Mouse (Mus musculus) midbrain, embryonic 14.5 days (tissue): ENCODE measurements around the gene Zfp622. TPM values are rescaled to one million over a fixed set of nuclear protein-coding genes. Genes with fewer than 3 reads are reported as not detected.

ENCODE experiments used
- ATAC-seq: fragments of 200-750 bp; cut with Nextera tagmentation; 2 replicates; pipeline ENCODE4 v1.8.0; 2017; ENCODE audit warnings: moderate number of reproducible peaks, moderate library complexity; ENCODE audit not compliant: low FRiP score, low TSS enrichment
- DNase-seq: peaks from one replicate; pipeline ENCODE4 v3.0.0-alpha.2; 2015
- H3K27ac ChIP-seq: fragments of 300-500 bp; sonication (generic); replicated peaks from 2 replicates; pipeline ENCODE4 v1.5.1; 2014; ENCODE audit warnings: mild to moderate bottlenecking, low read depth, low read length, moderate library complexity
- H3K27me3 ChIP-seq: fragments of 300-500 bp; sonication (generic); 2 replicates; pipeline ENCODE4 v1.6.1; 2014; ENCODE audit warnings: low read length, control low read depth, mixed read lengths; ENCODE audit not compliant: control insufficient read depth, insufficient read depth
- H3K36me3 ChIP-seq: fragments of 300-500 bp; sonication (generic); 2 replicates; pipeline ENCODE4 v1.6.1; 2014; ENCODE audit warnings: low read length, control low read depth; ENCODE audit not compliant: control insufficient read depth, insufficient read depth
- H3K4me1 ChIP-seq: fragments of 300-500 bp; sonication (generic); 2 replicates; pipeline ENCODE4 v1.6.1; 2014; ENCODE audit warnings: mild to moderate bottlenecking, antibody characterized with exemption, low read length, control low read depth; ENCODE audit not compliant: control insufficient read depth, insufficient read depth
- H3K4me2 ChIP-seq: fragments of 300-500 bp; sonication (generic); 2 replicates; pipeline ENCODE4 v1.6.1; 2014; ENCODE audit warnings: mild to moderate bottlenecking, low read length, moderate library complexity
- H3K4me3 ChIP-seq: fragments of 300-500 bp; sonication (generic); replicated peaks from 2 replicates; pipeline ENCODE4 v1.5.1; 2014; ENCODE audit warnings: low read depth, low read length
- H3K9ac ChIP-seq: fragments of 300-500 bp; sonication (generic); replicated peaks from 2 replicates; pipeline ENCODE4 v1.6.1; 2014; ENCODE audit warnings: mild to moderate bottlenecking, low read length, moderate library complexity
- H3K9me3 ChIP-seq: fragments of 300-500 bp; sonication (generic); 2 replicates; pipeline ENCODE4 v1.6.1; 2016; ENCODE audit warnings: low read length, control low read depth, mixed read lengths; ENCODE audit not compliant: control insufficient read depth
- whole genome bisulfite sequencing: fragments of 180-500 bp; shearing (Covaris S2); extraction: QIAGEN DNeasy Blood & Tissue Kit; methylation state at CpG from one replicate; pipeline ENCODE4 v1.1.7; 2014; 5-methylcytosine and 5-hydroxymethylcytosine counted together
- polyA plus RNA-seq: library from polyadenylated mRNA; unstranded; fragments of >200 nt; fragmentation: Nextera tagmentation; extraction: Ambion mirVana; gene quantifications from 2 replicates; pipeline ENCODE4 v1.2.1, GENCODE M21; 2014

Gene Zfp622
- polyA plus RNA-seq: 30.2 and 37.0 TPM in 2 replicates

- Histone ChIP-seq H3K4me1 (peaks cover 14% of the 10 kb centered on the region), H3K9ac (peak within 1 kb of the TSS; percentile 86), H3K4me2 (peak within 1 kb of the TSS; percentile 98), H3K27me3 (no peaks in the 10 kb centered on the region), H3K9me3 (no peaks in the 10 kb centered on the region), H3K4me3 (peak within 1 kb of the TSS; percentile 93), H3K36me3 (peaks cover 21% of the 10 kb centered on the region), H3K27ac (peak within 1 kb of the TSS; percentile 89)
- DNase-seq (peak; percentile 99), ATAC-seq (peak; percentile 97)
- WGBS: under 1% methylated on average over 57 of the region's 57 CpGs
These were observed at the start of gene Zfp622 for GRCm38 (mm10) chr15:25984067-25984733. TSS of gene Zfp622 (plus strand) at chr15:25984366.

GRCm38 (mm10) chr15:25934411-25934810 is 49.8 kb upstream of the Zfp622 start:
- Histone ChIP-seq H3K36me3 (no peaks in the 10 kb centered on the region), H3K4me2 (no peak overlapping the region), H3K27me3 (no peaks in the 10 kb centered on the region), H3K4me1 (no peaks in the 10 kb centered on the region), H3K9me3 (no peaks in the 10 kb centered on the region), H3K9ac (no peak overlapping the region), H3K4me3 (no peak overlapping the region), H3K27ac (no peak overlapping the region)
- no peak for ATAC-seq
- WGBS: 78% methylated on average over 7 of the region's 7 CpGs
- DNase-seq: no peak

GRCm38 (mm10) chr15:25938496-25938895 is 45.7 kb upstream of the Zfp622 start:
- Histone ChIP-seq H3K4me2 (no peak overlapping the region), H3K27ac (no peak overlapping the region), H3K27me3 (no peaks in the 10 kb centered on the region), H3K9ac (no peak overlapping the region), H3K9me3 (no peaks in the 10 kb centered on the region), H3K4me1 (no peaks in the 10 kb centered on the region), H3K4me3 (no peak overlapping the region), H3K36me3 (no peaks in the 10 kb centered on the region)
- 93% methylated on average over 7 of the region's 7 CpGs for WGBS
- DNase-seq (no peak), ATAC-seq (no peak)

GRCm38 (mm10) chr15:25940397-25941377 is 43.5 kb upstream of the Zfp622 start:
- H3K36me3 ChIP-seq: no peaks in the 10 kb centered on the region
- H3K27ac ChIP-seq: no peak overlapping the region
- H3K4me3 ChIP-seq: no peak overlapping the region
- no peak overlapping the region for H3K4me2 ChIP-seq
- H3K9ac ChIP-seq: no peak overlapping the region
- DNase-seq (no peak), ATAC-seq (no peak)
- 39% methylated on average over 24 of the region's 24 CpGs for WGBS
- H3K4me1 ChIP-seq: no peaks in the 10 kb centered on the region
- no peaks in the 10 kb centered on the region for H3K27me3 ChIP-seq
- no peaks in the 10 kb centered on the region for H3K9me3 ChIP-seq

GRCm38 (mm10) chr15:25941514-25941913 is 42.7 kb upstream of the Zfp622 start:
- 84% methylated on average over 11 of the region's 11 CpGs for WGBS
- no peak overlapping the region for H3K4me3 ChIP-seq
- no peaks in the 10 kb centered on the region for H3K36me3 ChIP-seq
- ATAC-seq (no peak), DNase-seq (no peak)
- no peaks in the 10 kb centered on the region for H3K27me3 ChIP-seq
- no peak overlapping the region for H3K4me2 ChIP-seq
- H3K9ac ChIP-seq: no peak overlapping the region
- no peaks in the 10 kb centered on the region for H3K4me1 ChIP-seq
- H3K27ac ChIP-seq: no peak overlapping the region
- H3K9me3 ChIP-seq: no peaks in the 10 kb centered on the region

- no peaks in the 10 kb centered on the region for H3K27me3 ChIP-seq
- H3K9me3 ChIP-seq: no peaks in the 10 kb centered on the region
- no peaks in the 10 kb centered on the region for H3K4me1 ChIP-seq
- ATAC-seq (no peak; the same call in 1 of the 2 replicates), DNase-seq (no peak)
- H3K4me2 ChIP-seq: no peak overlapping the region
- no peaks in the 10 kb centered on the region for H3K36me3 ChIP-seq
- no peak overlapping the region for H3K9ac ChIP-seq
- 50% methylated on average over 4 of the region's 4 CpGs for WGBS
- H3K4me3 ChIP-seq: no peak overlapping the region
- H3K27ac ChIP-seq: no peak overlapping the region
These were observed 41.8 kb upstream of the Zfp622 start for GRCm38 (mm10) chr15:25942415-25942814.

- no peak overlapping the region for H3K4me3 ChIP-seq
- H3K4me1 ChIP-seq: no peaks in the 10 kb centered on the region
- no peaks in the 10 kb centered on the region for H3K36me3 ChIP-seq
- H3K4me2 ChIP-seq: no peak overlapping the region
- no peaks in the 10 kb centered on the region for H3K27me3 ChIP-seq
- ATAC-seq (no peak), DNase-seq (no peak)
- WGBS: 92% methylated on average over 15 of the region's 15 CpGs
- H3K9me3 ChIP-seq: no peaks in the 10 kb centered on the region
- H3K9ac ChIP-seq: no peak overlapping the region
- no peak overlapping the region for H3K27ac ChIP-seq
These were observed 40.6 kb upstream of the Zfp622 start for GRCm38 (mm10) chr15:25943386-25944137.

GRCm38 (mm10) chr15:25945224-25945623 is 38.9 kb upstream of the Zfp622 start:
- no peaks in the 10 kb centered on the region for H3K27me3 ChIP-seq
- H3K4me1 ChIP-seq: no peaks in the 10 kb centered on the region
- H3K9me3 ChIP-seq: no peaks in the 10 kb centered on the region
- H3K9ac ChIP-seq: no peak overlapping the region
- H3K4me3 ChIP-seq: no peak overlapping the region
- H3K4me2 ChIP-seq: no peak overlapping the region
- ATAC-seq (no peak), DNase-seq (no peak)
- H3K36me3 ChIP-seq: no peaks in the 10 kb centered on the region
- 87% methylated on average over 8 of the region's 8 CpGs for WGBS
- H3K27ac ChIP-seq: no peak overlapping the region
